Mouse (Mus musculus) kidney, adult 2 months (tissue): ENCODE measurements around the gene Atg4d.

Experiments used
- CTCF ChIP-seq: fragments of 200-500 bp; conservative IDR thresholded peaks from 2 replicates; pipeline ENCODE4 v1.5.1; 2011; ENCODE audit warnings: low read depth, mild to moderate bottlenecking, control low read depth, low read length, moderate library complexity, mixed read lengths; ENCODE audit not compliant: insufficient read depth, insufficient read length
- POLR2A ChIP-seq: fragments of 200-500 bp; IDR thresholded peaks from one replicate; pipeline ENCODE4 v1.6.1; 2011; ENCODE audit warnings: low read depth, low read length, control low read depth

GRCm38 (mm10) chr9:21245113-21245487, 20.0 kb upstream of the Atg4d start:
- TF ChIP-seq CTCF, result no peak
- TF ChIP-seq POLR2A, result no peak
